Mouse (Mus musculus) heart, embryonic 10.5 days (tissue): ENCODE data around the gene Foxj1. TPM values are rescaled to one million over a fixed set of nuclear protein-coding genes. Genes with fewer than 3 reads are reported as not detected.

Experiments
- DNase-seq: peaks from one replicate; pipeline ENCODE4 v3.0.0-alpha.2; 2017; ENCODE audit warnings: low spot score
- H3K27ac ChIP-seq: fragments of 300-500 bp; sonication (generic); 2 replicates; pipeline ENCODE4 v1.5.1; 2016; ENCODE audit warnings: mild to moderate bottlenecking
- H3K27me3 ChIP-seq: fragments of 300-500 bp; sonication (generic); 2 replicates; pipeline ENCODE4 v1.6.1; 2016; ENCODE audit warnings: mild to moderate bottlenecking; ENCODE audit not compliant: poor library complexity, insufficient read depth, severe bottlenecking
- H3K36me3 ChIP-seq: fragments of 300-500 bp; sonication (generic); 2 replicates; pipeline ENCODE4 v1.6.1; 2016; ENCODE audit warnings: mild to moderate bottlenecking, moderate library complexity
- H3K4me1 ChIP-seq: fragments of 300-500 bp; sonication (generic); 2 replicates; pipeline ENCODE4 v1.6.1; 2016; ENCODE audit warnings: mild to moderate bottlenecking
- H3K4me3 ChIP-seq: fragments of 300-500 bp; sonication (generic); 2 replicates; pipeline ENCODE4 v1.5.1; 2016; ENCODE audit warnings: mild to moderate bottlenecking, moderate library complexity
- H3K9me3 ChIP-seq: fragments of 300-500 bp; sonication (generic); 2 replicates; pipeline ENCODE4 v1.6.1; 2016; ENCODE audit warnings: mild to moderate bottlenecking, moderate library complexity
- WGBS: fragments of 180-500 bp; shearing (Covaris S2); methylation state at CpG from one replicate; pipeline ENCODE4 v1.1.7; 2016; 5-methylcytosine and 5-hydroxymethylcytosine counted together
- polyA plus RNA-seq: library from polyadenylated mRNA; unstranded; fragments of >200 nt; fragmentation: Nextera tagmentation; extraction: Ambion mirVana; gene quantifications from 2 replicates; pipeline ENCODE4 v1.2.1, GENCODE M21; 2016

Foxj1 gene
- polyA plus RNA-seq, 1 experiment from 2014 or later: 0.74 TPM

- H3K4me1 ChIP-seq: peaks cover 59% of the 10 kb centered on the region
- H3K4me3 ChIP-seq: no peak overlapping the region
- H3K27ac ChIP-seq: no peak overlapping the region
- H3K27me3 ChIP-seq: peaks cover 75% of the 10 kb centered on the region
- no peaks in the 10 kb centered on the region for H3K36me3 ChIP-seq
- 93% methylated on average over 4 of the region's 4 CpGs for WGBS
- no peak for DNase-seq
- H3K9me3 ChIP-seq: no peaks in the 10 kb centered on the region
These were observed 1.2 kb upstream of the Foxj1 start for GRCm38 (mm10) chr11:116336393-116336792.

GRCm38 (mm10) chr11:116334417-116334782 lies 799 bp downstream of the Foxj1 start:
- 1% methylated on average over 26 of the region's 26 CpGs for WGBS
- H3K27ac ChIP-seq: 0 out of 2 replicates have a peak overlapping the region, but pooled peaks have one; percentile 13
- H3K36me3 ChIP-seq: no peaks in the 10 kb centered on the region
- H3K4me3 ChIP-seq: peak overlapping the region; percentile 72
- H3K9me3 ChIP-seq: no peaks in the 10 kb centered on the region
- DNase-seq: no peak
- peaks cover 68% of the 10 kb centered on the region for H3K4me1 ChIP-seq
- H3K27me3 ChIP-seq: peaks cover 83% of the 10 kb centered on the region

GRCm38 (mm10) chr11:116333526-116334416 lies 1.4 kb downstream of the Foxj1 start:
- DNase-seq: no peak

GRCm38 (mm10) chr11:116332983-116333270 lies 2.3 kb downstream of the Foxj1 start:
- H3K36me3 ChIP-seq: no peaks in the 10 kb centered on the region
- WGBS: 80% methylated on average over 3 of the region's 3 CpGs
- H3K27me3 ChIP-seq: peaks cover 71% of the 10 kb centered on the region
- no peak for DNase-seq
- H3K4me3 ChIP-seq: 0 out of 2 replicates have a peak overlapping the region, but pooled peaks have one; percentile 12
- no peaks in the 10 kb centered on the region for H3K9me3 ChIP-seq
- H3K4me1 ChIP-seq: peaks cover 70% of the 10 kb centered on the region
- H3K27ac ChIP-seq: peak overlapping the region; percentile 79; the same call in 1 of the 2 replicates

More at GRCm38 (mm10) chr11:116333526-116334416, 1.4 kb downstream of the Foxj1 start:
- peaks cover 80% of the 10 kb centered on the region for H3K27me3 ChIP-seq
- H3K9me3 ChIP-seq: no peaks in the 10 kb centered on the region
- H3K27ac ChIP-seq: peak overlapping the region; percentile 13; the same call in 1 of the 2 replicates
- H3K36me3 ChIP-seq: no peaks in the 10 kb centered on the region
- peak overlapping the region; percentile 72 for H3K4me3 ChIP-seq
- H3K4me1 ChIP-seq: peaks cover 70% of the 10 kb centered on the region
- WGBS: 22% methylated on average over 31 of the region's 31 CpGs

- no peaks in the 10 kb centered on the region for H3K9me3 ChIP-seq
- H3K4me1 ChIP-seq: peaks cover 66% of the 10 kb centered on the region
- H3K36me3 ChIP-seq: no peaks in the 10 kb centered on the region
- DNase-seq: no peak
- H3K4me3 ChIP-seq: peak overlapping the region; percentile 19; the same call in 1 of the 2 replicates
- H3K27me3 ChIP-seq: peaks cover 66% of the 10 kb centered on the region
- WGBS: 46% methylated on average over 19 of the region's 19 CpGs
- H3K27ac ChIP-seq: peak overlapping the region; percentile 79
These were observed 2.8 kb downstream of the Foxj1 start for GRCm38 (mm10) chr11:116332232-116332982.

GRCm38 (mm10) chr11:116330211-116330518 lies 5.0 kb downstream of the Foxj1 start:
- Histone ChIP-seq H3K4me1 (peaks cover 49% of the 10 kb centered on the region), H3K9me3 (no peaks in the 10 kb centered on the region), H3K4me3 (no peak overlapping the region), H3K27me3 (peaks cover 54% of the 10 kb centered on the region), H3K36me3 (no peaks in the 10 kb centered on the region), H3K27ac (0 out of 2 replicates have a peak overlapping the region, but pooled peaks have one; percentile 38)
- no peak for DNase-seq
- 70% methylated on average over 7 of the region's 7 CpGs for WGBS

GRCm38 (mm10) chr11:116329314-116330210 lies 5.6 kb downstream of the Foxj1 start:
- no peaks in the 10 kb centered on the region for H3K9me3 ChIP-seq
- 61% methylated on average over 18 of the region's 18 CpGs for WGBS
- H3K27ac ChIP-seq: peak overlapping the region; percentile 38; the same call in 1 of the 2 replicates
- no peak overlapping the region for H3K4me3 ChIP-seq
- peaks cover 48% of the 10 kb centered on the region for H3K27me3 ChIP-seq
- H3K36me3 ChIP-seq: no peaks in the 10 kb centered on the region
- DNase-seq: no peak
- peaks cover 43% of the 10 kb centered on the region for H3K4me1 ChIP-seq

- DNase-seq: no peak
- 57% methylated on average over 7 of the region's 7 CpGs for WGBS
- H3K4me3 ChIP-seq: no peak overlapping the region
- no peaks in the 10 kb centered on the region for H3K9me3 ChIP-seq
- H3K4me1 ChIP-seq: peaks cover 21% of the 10 kb centered on the region
- H3K27ac ChIP-seq: no peak overlapping the region
- H3K36me3 ChIP-seq: no peaks in the 10 kb centered on the region
- peaks cover 30% of the 10 kb centered on the region for H3K27me3 ChIP-seq
These were observed 8.1 kb downstream of the Foxj1 start for GRCm38 (mm10) chr11:116326963-116327603.

GRCm38 (mm10) chr11:116318719-116319659 lies 16.2 kb downstream of the Foxj1 start:
- H3K9me3 ChIP-seq: no peaks in the 10 kb centered on the region
- WGBS: 2% methylated on average over 41 of the region's 41 CpGs
- H3K27me3 ChIP-seq: peaks cover 34% of the 10 kb centered on the region
- peak overlapping the region; percentile 79 for H3K27ac ChIP-seq
- H3K4me1 ChIP-seq: peaks cover 8% of the 10 kb centered on the region
- peak; percentile 89 for DNase-seq
- H3K4me3 ChIP-seq: peak overlapping the region; percentile 58
- H3K36me3 ChIP-seq: no peaks in the 10 kb centered on the region

- DNase-seq: no peak
- Histone ChIP-seq H3K9me3 (no peaks in the 10 kb centered on the region), H3K36me3 (no peaks in the 10 kb centered on the region), H3K27me3 (peaks cover 10% of the 10 kb centered on the region; the same call in 1 of the 2 replicates), H3K4me3 (no peak overlapping the region), H3K27ac (no peak overlapping the region), H3K4me1 (no peaks in the 10 kb centered on the region)
- WGBS: 61% methylated on average over 8 of the region's 8 CpGs
These were observed 22.8 kb downstream of the Foxj1 start for GRCm38 (mm10) chr11:116312359-116312758.

GRCm38 (mm10) chr11:116311169-116311568 lies 24.0 kb downstream of the Foxj1 start:
- Histone ChIP-seq H3K4me3 (no peak overlapping the region), H3K27me3 (0 out of 2 replicates have a peak, but pooled peaks cover 5% of the 10 kb centered on the region), H3K36me3 (no peaks in the 10 kb centered on the region), H3K27ac (no peak overlapping the region), H3K9me3 (no peaks in the 10 kb centered on the region), H3K4me1 (peaks cover 2% of the 10 kb centered on the region)
- no peak for DNase-seq
- WGBS: 52% methylated on average over 8 of the region's 8 CpGs
